Mouse (Mus musculus) liver, adult 2 months (tissue): ENCODE data around the gene Defb48. TPM values are rescaled to one million over a fixed set of nuclear protein-coding genes. Genes with fewer than 3 reads are reported as not detected.

Experiments used
- DNase-seq: peaks from one replicate; pipeline ENCODE4 v3.0.0-alpha.2; 2011; ENCODE audit warnings: low read depth, low spot score; ENCODE audit errors: extremely low read depth
- H3K27ac ChIP-seq: fragments of 200-500 bp; replicated peaks from 2 replicates; pipeline ENCODE4 v1.5.1; 2012; ENCODE audit warnings: low read depth, mild to moderate bottlenecking, control low read depth, inconsistent platforms, low read length; ENCODE audit not compliant: insufficient read depth
- H3K27me3 ChIP-seq: fragments of 200-500 bp; 2 replicates; pipeline ENCODE4 v1.6.1; 2012; ENCODE audit warnings: mild to moderate bottlenecking, moderate library complexity, low read length, inconsistent platforms; ENCODE audit not compliant: control insufficient read depth, insufficient read depth
- H3K36me3 ChIP-seq: fragments of 200-500 bp; 2 replicates; pipeline ENCODE4 v1.6.1; 2012; ENCODE audit warnings: low read length, inconsistent platforms; ENCODE audit not compliant: control insufficient read depth, insufficient read depth
- H3K4me1 ChIP-seq: fragments of 200-500 bp; 2 replicates; pipeline ENCODE4 v1.6.1; 2011; ENCODE audit warnings: low read length; ENCODE audit not compliant: control insufficient read depth, insufficient read depth
- H3K4me3 ChIP-seq: fragments of 200-500 bp; 2 replicates; pipeline ENCODE4 v1.5.1; 2011; ENCODE audit warnings: low read depth, mild to moderate bottlenecking, control low read depth, low read length, moderate library complexity; ENCODE audit not compliant: insufficient read depth
- H3K79me2 ChIP-seq: fragments of 200-500 bp; 2 replicates; pipeline ENCODE4 v1.6.1; 2012; ENCODE audit warnings: inconsistent platforms, mild to moderate bottlenecking, low read length, moderate library complexity; ENCODE audit not compliant: control insufficient read depth, insufficient read depth
- H3K9ac ChIP-seq: fragments of 200-500 bp; 2 replicates; pipeline ENCODE4 v1.6.1; 2012; ENCODE audit warnings: low read depth, mild to moderate bottlenecking, control low read depth, inconsistent platforms, low read length
- CTCF ChIP-seq: fragments of 200-500 bp; IDR thresholded peaks from 2 replicates; pipeline ENCODE4 v1.5.1; 2011; ENCODE audit warnings: low read depth, low read length, control low read depth
- POLR2A ChIP-seq: fragments of 200-500 bp; IDR thresholded peaks from 2 replicates; pipeline ENCODE4 v1.6.1; 2011; ENCODE audit warnings: low read length, control low read depth; ENCODE audit not compliant: insufficient read depth; ENCODE audit errors: extremely low read depth
- WGBS: fragments of 180-500 bp; shearing (Covaris S2); methylation state at CpG from one replicate; pipeline ENCODE4 v1.1.7; 2018; 5-methylcytosine and 5-hydroxymethylcytosine counted together
- polyA plus RNA-seq: library from polyadenylated mRNA; depleted of rRNA; stranded (reverse); fragments of >200 nt; gene quantifications from 2 replicates; pipeline ENCODE4 v1.2.3, GENCODE M21; 2012
- total RNA-seq: library from RNA; depleted of rRNA; stranded (reverse); fragments of >200 nt; gene quantifications from 2 replicates; pipeline ENCODE4 v1.2.3, GENCODE M21; 2014

Gene Defb48
- total and polyA plus RNA-seq, 2 experiments, result not detected

GRCm38 (mm10) chr14:62965811-62966520 lies 18.3 kb downstream of the Defb48 start:
- 38% methylated on average over 15 of the region's 15 CpGs for WGBS
- H3K9ac ChIP-seq, result no peak overlapping the region
- H3K4me1 ChIP-seq, result no peaks in the 10 kb centered on the region
- no peaks in the 10 kb centered on the region for H3K79me2 ChIP-seq
- no peak overlapping the region for H3K27ac ChIP-seq
- no peaks in the 10 kb centered on the region for H3K27me3 ChIP-seq
- TF ChIP-seq CTCF (no peak), POLR2A (no peak)
- H3K36me3 ChIP-seq, result no peaks in the 10 kb centered on the region
- DNase-seq, result no peak
- H3K4me3 ChIP-seq, result no peak overlapping the region

- 83% methylated on average over 5 of the region's 5 CpGs for WGBS
- H3K4me1 ChIP-seq, result no peaks in the 10 kb centered on the region
- no peak overlapping the region for H3K4me3 ChIP-seq
- peak; percentile 43; the same call in 1 of the 2 replicates for TF ChIP-seq CTCF
- TF ChIP-seq POLR2A, result no peak
- H3K9ac ChIP-seq, result no peak overlapping the region
- no peak overlapping the region for H3K27ac ChIP-seq
- no peaks in the 10 kb centered on the region for H3K27me3 ChIP-seq
- no peaks in the 10 kb centered on the region for H3K36me3 ChIP-seq
- DNase-seq, result no peak
- H3K79me2 ChIP-seq, result no peaks in the 10 kb centered on the region
These were observed 19.0 kb downstream of the Defb48 start for GRCm38 (mm10) chr14:62965342-62965741.

GRCm38 (mm10) chr14:62963632-62964031 lies 20.7 kb downstream of the Defb48 start:
- H3K4me1 ChIP-seq, result no peaks in the 10 kb centered on the region
- WGBS, result 82% methylated on average over 4 of the region's 4 CpGs
- DNase-seq, result no peak
- TF ChIP-seq CTCF, result no peak
- no peak overlapping the region for H3K27ac ChIP-seq
- H3K79me2 ChIP-seq, result no peaks in the 10 kb centered on the region
- peaks cover 3% of the 10 kb centered on the region; the same call in 1 of the 2 replicates for H3K36me3 ChIP-seq
- no peak overlapping the region for H3K9ac ChIP-seq
- H3K4me3 ChIP-seq, result no peak overlapping the region
- H3K27me3 ChIP-seq, result no peaks in the 10 kb centered on the region

- Histone ChIP-seq H3K4me3 (no peak overlapping the region), H3K4me1 (no peaks in the 10 kb centered on the region), H3K9ac (no peak overlapping the region), H3K27me3 (no peaks in the 10 kb centered on the region), H3K79me2 (no peaks in the 10 kb centered on the region), H3K27ac (no peak overlapping the region), H3K36me3 (peaks cover 43% of the 10 kb centered on the region)
- WGBS, result 91% methylated on average over 9 of the region's 9 CpGs
- DNase-seq, result no peak
- TF ChIP-seq CTCF (no peak), POLR2A (no peak)
These were observed 28.2 kb downstream of the Defb48 start for GRCm38 (mm10) chr14:62956091-62956490.

GRCm38 (mm10) chr14:62946794-62947193 lies 37.5 kb downstream of the Defb48 start:
- 97% methylated on average over 3 of the region's 3 CpGs for WGBS
- H3K9ac ChIP-seq, result no peak overlapping the region
- TF ChIP-seq POLR2A (no peak), CTCF (no peak)
- no peaks in the 10 kb centered on the region for H3K79me2 ChIP-seq
- H3K36me3 ChIP-seq, result peaks cover 19% of the 10 kb centered on the region
- H3K4me3 ChIP-seq, result no peak overlapping the region
- no peaks in the 10 kb centered on the region for H3K4me1 ChIP-seq
- no peak for DNase-seq
- H3K27ac ChIP-seq, result no peak overlapping the region
- no peaks in the 10 kb centered on the region for H3K27me3 ChIP-seq

GRCm38 (mm10) chr14:62940383-62941074 lies 43.8 kb downstream of the Defb48 start:
- Histone ChIP-seq H3K4me3 (no peak overlapping the region), H3K27ac (no peak overlapping the region), H3K9ac (no peak overlapping the region), H3K4me1 (no peaks in the 10 kb centered on the region), H3K79me2 (no peaks in the 10 kb centered on the region), H3K27me3 (no peaks in the 10 kb centered on the region), H3K36me3 (peaks cover 16% of the 10 kb centered on the region)
- WGBS, result 69% methylated on average over 14 of the region's 14 CpGs
- no peak for TF ChIP-seq CTCF
- TF ChIP-seq POLR2A, result no peak
- DNase-seq, result no peak
